8 mouse cellular contexts compared by ENCODE assay signal in the genomic region with DNA sequence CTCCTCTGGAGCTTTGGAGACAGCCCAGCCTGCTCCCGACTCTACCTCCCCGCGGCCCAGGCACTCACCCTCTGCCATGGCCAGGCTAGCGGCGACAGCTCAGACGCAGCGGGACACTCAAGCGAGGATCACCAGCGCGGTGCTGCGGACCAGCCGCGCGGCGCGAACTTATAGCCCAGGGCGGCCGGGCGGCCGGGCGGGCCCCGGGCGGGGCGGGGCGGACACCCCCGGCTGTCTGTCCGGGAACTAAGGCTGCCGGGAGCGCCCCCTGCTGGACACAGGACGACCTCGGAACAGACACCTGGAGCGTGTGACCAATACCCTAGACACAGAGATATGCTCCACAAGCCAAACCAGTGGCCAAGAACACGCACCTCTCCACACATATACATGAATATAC. TPM values are rescaled to one million over a fixed set of nuclear protein-coding genes. Genes with fewer than 3 reads are reported as not detected.
A peak's percentile ranks its signal among the peaks of the same experiment; 100 is the strongest.
DNase-seq lines count a peak whose midpoint lies in the region; ATAC-seq lines count a peak whose summit lies in the region.

Gene Tgm2 (minus strand): TSS at position 214 of the 400 bp plus-strand sequence.

- H3K27ac ChIP-seq in forebrain, embryonic 10.5 days, result peak within 1 kb of the TSS; percentile 79
- H3K27ac ChIP-seq in heart, embryonic 15.5 days, result peak within 1 kb of the TSS; percentile 98
- peak within 1 kb of the TSS; percentile 97 for H3K27ac ChIP-seq in liver, embryonic 15.5 days (replicated peaks)
- no peak within 1 kb of the TSS for H3K27ac ChIP-seq in neural tube, embryonic 11.5 days (ENCODE audit: low read depth, low read length)
- H3K27ac ChIP-seq in stomach, embryonic 16.5 days (ENCODE audit: low read length), result peak within 1 kb of the TSS; percentile 17

- peak within 1 kb of the TSS; percentile 86 for H3K9ac ChIP-seq in heart, embryonic 15.5 days
- H3K9ac ChIP-seq in liver, embryonic 15.5 days, result peak within 1 kb of the TSS; percentile 94
- H3K9ac ChIP-seq in neural tube, embryonic 11.5 days (ENCODE audit: low read length), result peak within 1 kb of the TSS; percentile 45
- H3K9ac ChIP-seq in stomach, embryonic 16.5 days (ENCODE audit: low read length), result peak within 1 kb of the TSS; percentile 77

- peak within 1 kb of the TSS; percentile 55 for H3K4me3 ChIP-seq in forebrain, embryonic 10.5 days
- H3K4me3 ChIP-seq in heart, embryonic 15.5 days, result peak within 1 kb of the TSS; percentile 75
- peak within 1 kb of the TSS; percentile 90 for H3K4me3 ChIP-seq in liver, embryonic 15.5 days (replicated peaks)
- H3K4me3 ChIP-seq in neural tube, embryonic 11.5 days (ENCODE audit: low read depth, low read length), result peak within 1 kb of the TSS; percentile 27; the same call in 1 of the 2 replicates
- H3K4me3 ChIP-seq in stomach, embryonic 16.5 days (replicated peaks; ENCODE audit: low read length), result peak within 1 kb of the TSS; percentile 59

- H3K36me3 ChIP-seq in forebrain, embryonic 10.5 days (replicated peaks), result no peaks in the 10 kb centered on the region
- H3K36me3 ChIP-seq in heart, embryonic 15.5 days, result peaks cover 3% of the 10 kb centered on the region; the same call in 1 of the 2 replicates
- H3K36me3 ChIP-seq in liver, embryonic 15.5 days (replicated peaks), result peaks cover 23% of the 10 kb centered on the region
- no peaks in the 10 kb centered on the region for H3K36me3 ChIP-seq in neural tube, embryonic 11.5 days (ENCODE audit: control insufficient read depth, insufficient read depth, low read length)
- H3K36me3 ChIP-seq in stomach, embryonic 16.5 days (ENCODE audit: control insufficient read depth, insufficient read depth, low read length), result no peaks in the 10 kb centered on the region

- ATAC-seq in heart, embryonic 15.5 days (replicated peaks; ENCODE audit: insufficient number of reproducible peaks, insufficient read depth, low FRiP score, low read depth), result peak; percentile 79
- ATAC-seq in liver, embryonic 15.5 days (ENCODE audit: insufficient read depth), result peak; percentile 59
- ATAC-seq in neural tube, embryonic 11.5 days (ENCODE audit: insufficient read depth, low FRiP score, low TSS enrichment), result peak; percentile 48; the same call in 1 of the 2 replicates
- ATAC-seq in stomach, embryonic 16.5 days (ENCODE audit: insufficient read depth, low FRiP score), result peak; percentile 80

- peak within 1 kb of the TSS; percentile 84 for H3K4me2 ChIP-seq in heart, embryonic 15.5 days
- H3K4me2 ChIP-seq in liver, embryonic 15.5 days, result peak within 1 kb of the TSS; percentile 81
- peak within 1 kb of the TSS; percentile 47 for H3K4me2 ChIP-seq in neural tube, embryonic 11.5 days (ENCODE audit: low read depth)
- H3K4me2 ChIP-seq in stomach, embryonic 16.5 days (ENCODE audit: low read depth, low read length), result peak within 1 kb of the TSS; percentile 57

- H3K27me3 ChIP-seq in forebrain, embryonic 10.5 days (ENCODE audit: poor library complexity, severe bottlenecking), result peaks cover 47% of the 10 kb centered on the region
- no peaks in the 10 kb centered on the region for H3K27me3 ChIP-seq in heart, embryonic 15.5 days
- H3K27me3 ChIP-seq in liver, embryonic 15.5 days, result no peaks in the 10 kb centered on the region
- peaks cover 6% of the 10 kb centered on the region; the same call in 1 of the 2 replicates for H3K27me3 ChIP-seq in neural tube, embryonic 11.5 days (ENCODE audit: control insufficient read depth, insufficient read depth, low read length)
- no peaks in the 10 kb centered on the region for H3K27me3 ChIP-seq in stomach, embryonic 16.5 days (ENCODE audit: control insufficient read depth, insufficient read depth, low read length)

- peaks cover 51% of the 10 kb centered on the region for H3K4me1 ChIP-seq in forebrain, embryonic 10.5 days
- peaks cover 42% of the 10 kb centered on the region for H3K4me1 ChIP-seq in heart, embryonic 15.5 days (replicated peaks)
- peaks cover 65% of the 10 kb centered on the region for H3K4me1 ChIP-seq in liver, embryonic 15.5 days (replicated peaks)
- H3K4me1 ChIP-seq in neural tube, embryonic 11.5 days (ENCODE audit: control insufficient read depth, insufficient read depth, low read length), result peaks cover 8% of the 10 kb centered on the region; the same call in 1 of the 2 replicates
- H3K4me1 ChIP-seq in stomach, embryonic 16.5 days (ENCODE audit: control insufficient read depth, insufficient read depth, low read length), result peaks cover 34% of the 10 kb centered on the region

- peaks cover 5% of the 10 kb centered on the region; the same call in 1 of the 2 replicates for H3K9me3 ChIP-seq in forebrain, embryonic 10.5 days
- H3K9me3 ChIP-seq in heart, embryonic 15.5 days (replicated peaks), result no peaks in the 10 kb centered on the region
- H3K9me3 ChIP-seq in liver, embryonic 15.5 days (replicated peaks), result no peaks in the 10 kb centered on the region; the same call in 1 of the 2 replicates
- H3K9me3 ChIP-seq in neural tube, embryonic 11.5 days (ENCODE audit: control insufficient read depth, low read length), result no peaks in the 10 kb centered on the region
- H3K9me3 ChIP-seq in stomach, embryonic 16.5 days (replicated peaks; ENCODE audit: control insufficient read depth, low read length), result no peaks in the 10 kb centered on the region; the same call in 1 of the 2 replicates

- peak; percentile 91 for DNase-seq in CD4-positive, CD25-positive, alpha-beta regulatory T cell, adult 2 months (ENCODE audit: low read depth, low spot score)
- DNase-seq in c-Kit-negative CD71-positive TER-119-positive erythroid progenitor cells, embryonic 14.5 days (ENCODE audit: low read depth, low spot score), result peak; percentile 93
- peak; percentile 80 for DNase-seq in forebrain, embryonic 10.5 days (ENCODE audit: extremely low spot score, low spot score)
- peak; percentile 95 to 98 for DNase-seq in kidney, postnatal 25 days
- DNase-seq in neural tube, embryonic 11.5 days (ENCODE audit: low spot score), result peak; percentile 80

- under 1% methylated on average over 32 of the region's 33 CpGs for WGBS in forebrain, embryonic 10.5 days
- 2% methylated on average over 33 of the region's 33 CpGs for WGBS in heart, embryonic 15.5 days
- WGBS in liver, embryonic 15.5 days (ENCODE audit: insufficient replicate concordance), result under 1% methylated on average over 33 of the region's 33 CpGs
- under 1% methylated on average over 31 of the region's 33 CpGs for WGBS in neural tube, embryonic 11.5 days
- 1% methylated on average over 33 of the region's 33 CpGs for WGBS in stomach, embryonic 16.5 days

RNA-seq across cellular contexts. Expression of gene Tgm2, which starts in this region (rescaled TPM):
- 6.3 and 7.2 TPM in 2 replicates for polyA plus RNA-seq in forebrain, embryonic 10.5 days (2016; fragmentation: Nextera tagmentation; extraction: Ambion mirVana)
- polyA plus RNA-seq in heart, embryonic 15.5 days (2015; fragmentation: Nextera tagmentation; extraction: Ambion mirVana), result 208 and 228 TPM in 2 replicates
- 67.7 and 77.8 TPM in 2 replicates for polyA plus RNA-seq in liver, embryonic 15.5 days (2015; fragmentation: Nextera tagmentation; extraction: Ambion mirVana)
- polyA plus RNA-seq in neural tube, embryonic 11.5 days (2014; fragmentation: Nextera tagmentation; extraction: Ambion mirVana), result 4.5 and 5.3 TPM in 2 replicates
- 123 and 133 TPM in 2 replicates for polyA plus RNA-seq in stomach, embryonic 16.5 days (2015; fragmentation: Nextera tagmentation; extraction: Ambion mirVana)

Comparison
In these comparisons a context has a peak if more than half of its experiments do, and no peak if none do; other contexts are left out.
1. H3K4me3 ChIP-seq: peak in every context shown above with its lines; median percentile 90 in liver, embryonic 15.5 days; 75 in heart, embryonic 15.5 days; 59 in stomach, embryonic 16.5 days; 55 in forebrain, embryonic 10.5 days; 27 in neural tube, embryonic 11.5 days.